Mouse (Mus musculus): ENCODE data around the gene Ppan.

Ppan gene

DNA sequence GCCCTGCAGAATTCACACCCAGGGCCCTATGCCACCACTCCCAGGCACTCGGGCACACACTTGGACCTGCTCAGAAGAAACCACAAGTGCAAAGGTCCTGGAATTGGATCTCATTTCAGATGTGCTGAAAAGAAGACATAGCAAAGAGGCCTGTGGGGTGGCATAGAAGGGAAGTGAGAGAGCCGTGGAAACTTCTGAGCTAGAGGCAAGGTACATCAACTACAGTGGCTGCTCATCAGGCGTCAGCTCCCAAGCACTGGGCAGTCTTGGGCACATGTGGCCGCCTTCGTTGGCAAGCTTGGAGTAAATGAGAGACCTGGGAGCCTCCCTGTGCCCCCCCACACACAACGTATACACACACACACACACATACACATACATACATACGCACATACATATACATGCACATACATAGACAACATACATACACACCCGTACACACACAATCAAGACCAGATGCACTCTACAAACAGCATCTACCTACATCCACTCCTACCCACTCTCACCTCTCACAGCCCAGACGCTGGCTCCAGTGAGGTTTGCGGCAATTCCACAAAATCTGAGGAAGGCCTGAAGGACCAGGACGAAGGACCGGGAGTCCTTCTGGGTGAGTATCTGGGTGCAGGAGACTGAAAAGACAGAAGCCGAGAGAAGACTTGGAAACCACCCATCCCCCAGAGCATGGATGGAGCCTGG lies 8.7 kb upstream of the Ppan start, which contains the start of gene Angptl6:
Angptl6 (minus strand) TSS at position 631 of the 696 bp plus-strand sequence.
- no peak for DNase-seq

DNA sequence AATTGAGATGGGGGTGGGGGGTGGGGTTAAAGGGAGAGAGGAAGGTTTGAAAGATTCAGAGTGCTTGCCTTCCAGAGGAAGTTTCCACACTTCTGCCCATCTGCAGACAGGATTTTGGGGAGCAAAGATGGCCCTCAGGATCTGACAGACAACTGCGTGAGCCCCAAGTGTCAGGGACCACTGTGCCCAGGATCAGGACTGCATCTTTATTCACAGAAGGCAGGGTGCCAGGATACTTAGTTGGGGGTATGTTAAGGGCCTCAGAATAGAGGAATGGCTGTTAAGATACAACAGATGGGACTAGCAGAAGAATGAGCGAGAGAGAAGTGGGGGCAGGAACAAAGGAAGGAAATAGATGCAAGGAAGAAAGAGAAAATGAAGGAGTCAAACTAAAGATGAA lies 1.4 kb upstream of the Ppan start:
- DNase-seq: no peak

DNA sequence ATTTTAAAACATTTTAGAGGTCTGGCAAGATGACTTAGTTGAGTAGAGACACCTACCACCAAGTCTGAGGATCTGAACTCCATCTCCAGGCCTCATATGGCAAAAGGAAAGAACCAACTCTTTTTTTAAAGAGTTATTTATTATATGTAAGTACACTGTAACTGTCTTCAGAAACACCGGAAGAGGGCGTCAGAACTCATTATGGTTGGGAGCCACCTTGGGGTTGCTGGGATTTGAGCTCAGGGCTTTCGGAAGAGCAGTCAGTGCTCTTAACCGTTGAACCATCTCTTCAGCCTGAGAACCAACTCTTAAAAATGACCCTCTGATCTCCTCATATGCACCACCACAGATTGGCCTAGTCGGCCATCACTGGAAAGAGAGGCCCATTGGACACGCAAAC lies 784 bp upstream of the Ppan start:
- no peak for DNase-seq

DNA sequence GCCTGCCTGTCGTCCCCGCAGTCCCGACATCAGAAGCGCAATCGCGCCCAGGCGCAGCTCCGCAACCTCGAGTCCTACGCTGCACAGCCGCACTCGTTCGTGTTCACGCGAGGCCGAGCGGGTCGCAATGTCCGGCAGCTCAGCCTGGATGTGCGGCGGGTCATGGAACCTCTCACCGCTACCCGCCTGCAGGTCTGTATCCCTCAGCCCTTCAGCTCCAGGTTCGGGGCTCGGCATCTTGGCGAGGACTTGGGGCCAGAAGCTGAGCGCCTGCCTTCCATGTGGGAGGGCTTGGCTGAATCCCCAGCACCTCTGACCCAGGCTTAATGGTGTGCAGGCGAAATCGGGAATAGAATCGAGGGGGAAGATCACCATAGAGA lies 401 bp downstream of the Ppan start:
- DNase-seq: no peak

DNA sequence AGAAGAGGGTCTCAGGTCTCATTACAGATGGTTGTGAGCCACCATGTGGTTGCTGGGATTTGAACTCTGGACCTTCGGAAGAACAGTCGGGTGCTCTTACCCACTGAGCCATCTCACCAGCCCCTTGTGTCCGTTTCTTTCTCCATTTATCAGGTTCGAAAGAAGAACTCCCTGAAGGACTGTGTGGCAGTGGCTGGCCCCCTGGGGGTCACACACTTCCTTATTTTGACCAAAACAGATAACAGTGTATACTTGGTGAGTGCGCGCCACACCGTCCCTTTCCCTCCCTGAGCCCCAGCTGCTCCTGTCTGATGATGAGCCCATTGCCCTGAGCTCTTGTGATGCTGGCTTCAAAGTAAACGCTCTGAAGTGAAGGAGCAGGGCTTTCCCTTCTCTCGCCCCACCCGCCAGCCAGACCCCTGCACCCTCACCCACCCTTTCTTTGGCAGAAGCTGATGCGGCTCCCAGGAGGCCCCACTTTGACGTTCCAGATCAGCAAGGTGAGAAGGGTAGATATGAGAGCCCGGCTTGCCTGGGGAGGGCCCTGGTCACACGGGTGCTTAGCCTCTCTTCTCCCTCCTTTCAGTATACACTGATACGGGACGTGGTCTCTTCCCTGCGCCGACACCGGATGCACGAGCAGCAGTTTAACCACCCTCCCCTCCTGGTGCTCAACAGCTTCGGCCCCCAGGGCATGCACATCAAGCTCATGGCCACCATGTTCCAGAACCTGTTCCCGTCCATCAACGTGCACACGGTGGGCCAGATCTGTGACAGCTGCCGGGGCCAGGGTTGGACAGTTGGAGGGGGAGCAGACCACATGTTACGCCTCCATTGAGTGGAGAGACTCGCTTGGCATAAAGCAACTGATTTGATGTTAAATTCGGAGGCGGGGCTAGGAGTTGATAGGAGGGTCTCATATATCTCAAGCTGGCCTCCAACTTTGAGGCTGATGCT lies 1.5 kb downstream of the Ppan start:
- DNase-seq: no peak

- DNase-seq: no peak
These were observed 2.4 kb downstream of the Ppan start for GRCm38 (mm10) chr9:20890411-20890810.

- DNase-seq: no peak
These were observed 3.5 kb downstream of the Ppan start for GRCm38 (mm10) chr9:20891339-20892103.

DNA sequence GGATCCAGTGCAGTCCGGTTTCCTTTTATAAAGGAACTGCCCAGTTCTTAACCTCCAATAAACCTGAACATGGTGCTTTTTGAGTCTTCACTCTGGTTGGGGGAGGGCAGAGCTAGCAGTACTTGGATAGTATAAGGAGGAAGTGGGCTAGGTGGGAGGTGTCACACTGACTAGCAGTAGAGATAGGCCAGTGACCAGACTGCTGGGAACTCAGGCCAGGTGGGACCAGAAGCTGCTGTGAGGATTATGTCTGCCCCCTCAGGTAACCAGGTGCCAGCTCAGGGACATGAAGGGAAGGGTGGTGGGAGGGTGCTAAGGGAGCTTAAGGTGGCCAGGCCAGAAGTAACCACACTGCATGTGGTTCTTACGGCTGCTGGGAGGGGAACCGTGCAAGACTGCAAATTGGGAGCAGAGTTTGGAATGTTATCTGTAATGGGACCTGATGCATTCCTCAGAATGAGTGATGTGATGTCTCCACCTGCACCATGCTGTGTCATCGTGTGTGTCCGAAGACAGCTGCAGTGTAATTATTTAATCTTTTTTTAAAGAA lies 4.2 kb downstream of the Ppan start:
- DNase-seq: no peak

GRCm38 (mm10) chr9:20893069-20893468 lies 5.1 kb downstream of the Ppan start:
- DNase-seq: no peak

DNA sequence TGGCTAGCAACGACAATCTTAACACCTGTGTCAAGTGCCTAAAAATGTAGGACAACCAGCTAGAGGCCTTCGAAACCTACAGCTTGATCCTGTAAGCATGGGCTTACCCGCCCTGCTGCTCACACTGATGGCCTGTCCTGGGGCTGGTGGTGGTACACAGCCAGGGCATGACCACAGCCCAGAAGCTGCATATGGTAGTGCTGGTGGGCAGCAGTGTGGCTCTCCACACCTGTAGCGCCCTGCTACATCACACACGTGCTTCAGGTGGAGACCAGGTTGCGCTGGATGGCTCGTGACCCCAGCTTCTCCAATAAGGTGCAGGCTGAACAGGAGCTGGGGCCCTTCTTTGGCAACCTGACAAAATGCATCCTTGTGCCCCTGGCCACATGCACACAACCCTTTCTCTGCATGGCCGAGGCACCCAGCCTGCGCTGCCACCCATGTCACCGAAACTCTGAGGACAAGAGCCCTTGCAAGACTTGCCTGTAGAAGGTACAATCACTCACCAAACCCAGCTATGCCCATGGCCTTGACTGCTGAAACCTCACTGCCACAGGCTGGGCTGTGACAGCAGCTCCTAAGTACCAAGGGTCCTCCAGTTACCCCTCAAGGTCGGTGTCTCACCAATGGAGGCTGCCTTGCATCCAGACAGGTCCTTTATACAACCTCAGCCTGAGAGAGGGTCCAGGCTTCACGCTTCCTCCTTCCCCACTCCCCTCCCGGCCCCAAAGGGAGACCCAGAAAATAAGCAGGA lies 5.8 kb downstream of the Ppan start:
- no peak for DNase-seq

GRCm38 (mm10) chr9:20894629-20895028 lies 6.7 kb downstream of the Ppan start:
- DNase-seq: no peak

DNA sequence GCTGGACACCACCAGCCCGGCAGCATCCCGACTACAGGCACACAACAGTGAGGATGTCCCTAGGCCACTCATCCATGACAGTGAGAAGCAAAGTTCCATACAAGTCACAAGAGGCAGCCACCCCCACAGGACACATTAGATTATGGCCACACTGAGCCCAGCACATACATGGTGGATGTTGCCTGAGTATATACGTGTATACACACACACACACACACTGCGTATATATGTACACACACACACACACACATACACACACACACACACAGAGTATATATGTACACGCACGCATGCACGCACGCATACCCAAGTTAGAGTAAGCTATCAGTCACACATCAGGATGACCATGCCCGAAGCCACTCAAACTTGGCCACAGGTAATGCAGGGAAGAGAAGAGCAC lies 7.4 kb downstream of the Ppan start:
- DNase-seq: no peak

DNA sequence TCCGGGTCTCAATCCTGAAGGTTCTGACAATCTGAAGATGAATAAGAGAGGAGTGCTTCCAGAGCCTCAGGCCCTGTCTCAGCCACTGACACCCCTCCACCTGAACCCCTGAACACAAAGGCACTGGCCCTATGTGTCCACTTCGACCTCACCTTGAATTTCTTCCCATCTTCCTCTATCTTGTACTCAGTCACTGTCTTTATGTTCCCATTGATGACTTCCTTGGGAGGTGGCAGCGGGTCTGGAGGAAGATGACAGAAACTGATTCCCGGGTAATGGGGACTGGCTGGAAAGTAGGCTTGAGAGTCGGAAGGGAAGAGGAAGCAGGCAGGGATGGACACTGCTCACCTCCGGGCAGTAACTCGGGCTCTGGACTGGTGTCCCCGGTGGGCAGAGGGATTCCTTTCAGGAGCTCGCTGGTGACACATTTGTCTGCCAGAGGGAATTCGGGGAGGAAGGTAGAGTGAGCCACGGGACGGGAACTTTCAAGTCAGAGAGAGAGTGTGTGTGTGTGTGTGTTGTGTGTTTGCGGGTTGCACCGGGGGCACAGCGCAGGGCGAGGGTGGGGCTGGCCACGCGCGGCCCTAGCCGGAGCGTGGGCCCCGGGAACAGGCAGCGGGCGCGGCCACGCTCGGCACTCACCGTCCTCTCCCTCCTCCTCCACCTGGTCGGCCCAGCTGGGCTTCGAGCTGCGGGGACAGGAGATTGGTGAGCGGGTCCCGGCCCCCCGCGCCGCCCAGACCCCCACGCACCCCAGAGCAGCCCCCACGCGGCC lies 9.9 kb downstream of the Ppan start:
- no peak for DNase-seq

DNA sequence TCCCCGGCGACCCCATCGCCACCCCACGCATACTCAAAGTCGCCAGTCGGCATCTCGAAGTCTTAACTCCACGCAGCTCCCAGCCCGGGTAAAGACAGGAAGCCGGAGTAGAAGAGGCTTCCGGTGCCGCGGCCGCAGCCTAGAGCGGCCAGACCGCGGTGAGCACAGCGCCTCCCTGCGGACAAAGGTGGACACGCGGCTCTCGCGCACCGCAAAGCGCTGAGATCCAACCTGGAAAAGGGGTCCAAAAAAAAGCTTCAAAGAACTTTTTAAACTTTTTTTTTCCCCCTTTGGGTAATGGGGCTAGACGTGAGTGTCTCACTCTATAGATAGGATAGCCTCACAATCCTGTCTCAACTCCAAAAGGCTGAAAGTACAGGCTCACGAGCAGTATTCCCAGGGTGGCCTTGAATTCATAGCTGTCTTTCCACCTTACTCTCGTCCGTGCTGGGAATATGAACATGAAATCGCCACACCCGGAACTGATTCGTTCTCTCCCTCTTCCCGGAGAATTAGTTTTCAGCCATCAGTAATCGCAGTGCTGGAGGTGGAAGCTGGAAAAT lies 10.6 kb downstream of the Ppan start, which contains the start of gene Eif3g:
Eif3g (minus strand) TSS at position 113 of the 563 bp plus-strand sequence.
- DNase-seq: peak; percentile 89

DNA sequence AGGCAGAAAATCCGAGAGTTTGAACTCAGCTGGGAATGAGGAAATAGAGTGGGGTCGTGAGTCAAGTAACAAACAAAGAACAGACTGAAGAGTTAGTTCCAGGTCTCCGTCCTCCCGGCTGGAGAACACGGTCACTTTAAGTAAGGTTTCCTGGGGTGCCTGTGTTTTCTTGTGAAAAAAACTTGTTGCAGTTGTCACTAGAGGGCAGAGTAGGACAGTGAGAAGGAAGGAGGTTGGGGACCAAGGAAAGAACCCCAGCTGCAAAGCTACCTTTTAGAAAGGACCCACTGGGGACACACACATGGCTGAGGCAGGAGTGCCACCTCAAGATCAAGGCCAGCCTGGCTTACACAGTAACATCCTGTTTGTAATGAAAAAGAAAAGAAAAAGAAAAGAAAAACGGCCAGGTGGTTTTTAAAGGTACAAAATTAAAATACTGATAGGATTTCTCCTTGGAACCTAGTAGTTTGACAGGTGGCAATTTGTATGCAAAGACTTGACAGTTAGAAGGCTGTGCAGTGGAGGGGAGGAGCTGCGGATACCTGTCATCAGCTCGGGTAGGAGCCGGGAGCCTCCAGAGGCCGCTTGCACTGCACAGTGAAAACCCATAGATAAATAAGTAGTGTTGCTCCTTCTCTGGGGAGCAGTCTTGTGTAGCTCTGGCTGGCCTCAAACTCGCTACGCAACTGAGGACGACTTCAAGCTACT lies 13.6 kb downstream of the Ppan start:
- DNase-seq: peak; percentile 78

GRCm38 (mm10) chr9:20902174-20902491 lies 14.2 kb downstream of the Ppan start:
- DNase-seq: peak; percentile 34

DNA sequence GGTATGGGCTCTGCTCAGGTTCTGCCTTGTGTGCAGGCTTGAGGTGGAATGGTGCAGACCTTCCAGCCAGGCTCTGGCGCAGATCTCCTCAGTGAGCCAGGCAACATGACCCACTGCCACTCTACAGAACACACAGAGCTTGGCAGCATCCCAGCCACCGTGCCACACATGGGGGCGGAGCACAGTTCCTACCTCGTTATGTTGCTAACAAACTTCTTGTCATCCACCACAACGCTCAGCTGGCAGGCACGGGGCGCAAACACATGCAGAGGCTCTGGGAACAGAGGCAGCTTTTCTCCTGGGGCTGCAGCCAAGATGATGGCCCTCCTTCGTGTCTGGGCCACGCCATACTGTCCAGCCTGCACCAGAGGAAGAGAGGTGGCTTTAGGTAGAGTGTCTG lies 22.0 kb downstream of the Ppan start:
- DNase-seq: no peak

DNA sequence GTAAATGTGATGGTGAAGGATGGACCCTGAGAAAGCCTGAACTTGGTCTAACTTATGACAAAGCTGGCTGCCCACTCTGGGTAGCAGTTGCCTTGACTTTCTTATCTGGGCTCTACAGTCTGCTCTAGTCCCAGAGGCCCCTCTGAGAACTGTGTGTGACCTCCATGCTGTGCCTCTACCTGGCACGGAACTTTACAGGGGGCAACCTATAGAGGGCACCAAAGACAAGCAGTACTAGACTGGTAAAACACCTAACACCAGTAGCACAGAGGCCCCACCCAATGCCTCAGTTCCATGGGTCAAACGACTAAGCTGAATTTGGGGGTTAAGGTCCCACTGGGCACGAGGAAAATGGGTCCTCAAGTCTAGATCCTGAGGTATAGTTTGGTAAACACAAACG lies 28.2 kb downstream of the Ppan start:
- DNase-seq: peak; percentile 54

DNA sequence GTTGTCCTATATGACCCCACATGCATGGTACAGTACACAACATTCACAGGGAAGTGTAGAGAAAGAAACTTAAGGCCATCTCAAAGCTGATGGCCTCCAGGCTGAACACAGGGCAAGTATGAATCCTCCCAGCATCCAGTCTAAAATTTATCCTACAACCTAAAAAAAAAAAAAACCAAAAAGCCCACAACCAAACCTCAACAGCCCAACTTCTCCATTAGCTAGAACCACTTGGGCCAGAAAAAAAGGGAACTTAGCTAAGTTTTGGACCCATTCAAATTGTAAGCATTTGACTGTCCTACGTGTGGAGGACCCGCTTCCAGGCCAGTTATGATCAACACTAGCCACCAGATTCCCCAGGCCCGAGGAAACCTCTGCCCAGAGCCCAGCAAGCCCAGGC lies 35.3 kb downstream of the Ppan start:
- DNase-seq: no peak

All from lung, postnatal 10 days (tissue).